Mouse (Mus musculus) kidney, adult 2 months (tissue): ENCODE data around the gene Tk1.

Source experiments
- CTCF ChIP-seq: fragments of 200-500 bp; conservative IDR thresholded peaks from 2 replicates; pipeline ENCODE4 v1.5.1; 2011; ENCODE audit warnings: low read depth, mild to moderate bottlenecking, control low read depth, low read length, moderate library complexity, mixed read lengths; ENCODE audit not compliant: insufficient read depth, insufficient read length
- POLR2A ChIP-seq: fragments of 200-500 bp; IDR thresholded peaks from one replicate; pipeline ENCODE4 v1.6.1; 2011; ENCODE audit warnings: low read depth, low read length, control low read depth

- TF ChIP-seq POLR2A (no peak), CTCF (no peak)
Measured at GRCm38 (mm10) chr11:117813867-117814266, 12.0 kb downstream of the Tk1 start.
